Mouse (Mus musculus): ENCODE results near the gene Oas3.

GRCm38 (mm10) chr5:120725811-120726455, 51.5 kb downstream of the Oas3 start:
- TF ChIP-seq CTCF (IDR thresholded peaks at IDR 0.05; ENCODE audit: control insufficient read depth, insufficient read depth, insufficient read length) (no peak), CEBPB (IDR thresholded peaks at IDR 0.05; ENCODE audit: low read depth) (no peak), FOSL1 (IDR thresholded peaks at IDR 0.05; ENCODE audit: insufficient read depth, low read length, poor library complexity, severe bottlenecking) (no peak), USF1 (IDR thresholded peaks at IDR 0.05; ENCODE audit: low read depth) (no peak), MYOD1 (IDR thresholded peaks at IDR 0.05; ENCODE audit: control insufficient read depth, insufficient read length, low read depth) (no peak), MAX (IDR thresholded peaks at IDR 0.05) (no peak)

Measured in C2C12 (cell line).